Mouse (Mus musculus): ENCODE measurements around the gene Gstp1.
"Not testable (repeated sequence)": the region's sequence is repeated elsewhere in the genome, so short reads cannot be mapped to it uniquely, and the experiment has no call there.

Gstp1 gene

GRCm38 (mm10) chr19:4037788-4038232, at the start of gene Gstp1:
Gene Gstp1 (minus strand): TSS chr19:4037985.
- peak; percentile 87 to 90 for DNase-seq

GRCm38 (mm10) chr19:4087090-4087489, 49.3 kb upstream of the Gstp1 start:
- no peak for DNase-seq

GRCm38 (mm10) chr19:4086156-4086555, 48.4 kb upstream of the Gstp1 start:
- DNase-seq = no peak

GRCm38 (mm10) chr19:4084984-4085383, 47.2 kb upstream of the Gstp1 start:
- DNase-seq = no peak

- DNase-seq = no peak
Observed at GRCm38 (mm10) chr19:4083826-4084225, 46.0 kb upstream of the Gstp1 start.

GRCm38 (mm10) chr19:4083316-4083715, 45.5 kb upstream of the Gstp1 start:
- DNase-seq = no peak

- DNase-seq = no peak
Observed at GRCm38 (mm10) chr19:4082219-4082965, 44.6 kb upstream of the Gstp1 start.

- DNase-seq = no peak
Observed at GRCm38 (mm10) chr19:4081394-4081793, 43.6 kb upstream of the Gstp1 start, which contains the start of gene Cabp2. Gene Cabp2 (plus strand): TSS chr19:4081578.

GRCm38 (mm10) chr19:4080511-4081009, 42.8 kb upstream of the Gstp1 start:
- no peak for DNase-seq

GRCm38 (mm10) chr19:4079594-4079993, 41.8 kb upstream of the Gstp1 start:
- DNase-seq = no peak

- no peak for DNase-seq
Observed at GRCm38 (mm10) chr19:4075531-4075930, 37.7 kb upstream of the Gstp1 start.

GRCm38 (mm10) chr19:4072706-4073424, 35.1 kb upstream of the Gstp1 start:
- DNase-seq = no peak

- DNase-seq = no peak
Observed at GRCm38 (mm10) chr19:4071406-4071805, 33.6 kb upstream of the Gstp1 start.

- DNase-seq = no peak
Observed at GRCm38 (mm10) chr19:4070756-4071155, 33.0 kb upstream of the Gstp1 start.

- DNase-seq = no peak
Observed at GRCm38 (mm10) chr19:4070311-4070710, 32.5 kb upstream of the Gstp1 start.

GRCm38 (mm10) chr19:4068717-4069410, 31.1 kb upstream of the Gstp1 start:
- DNase-seq = no peak

GRCm38 (mm10) chr19:4068242-4068641, 30.5 kb upstream of the Gstp1 start:
- not testable (repeated sequence) for DNase-seq

GRCm38 (mm10) chr19:4066877-4067276, 29.1 kb upstream of the Gstp1 start:
- DNase-seq = no peak

GRCm38 (mm10) chr19:4066280-4066679, 28.5 kb upstream of the Gstp1 start:
- no peak for DNase-seq

- not testable (repeated sequence) for DNase-seq
Observed at GRCm38 (mm10) chr19:4064501-4064900, 26.7 kb upstream of the Gstp1 start.

- not testable (repeated sequence) for DNase-seq
Observed at GRCm38 (mm10) chr19:4063357-4063756, 25.6 kb upstream of the Gstp1 start.

GRCm38 (mm10) chr19:4060899-4061465, 23.2 kb upstream of the Gstp1 start:
- DNase-seq = no peak
